Mouse (Mus musculus) kidney, adult 9 months (tissue): ENCODE data around the gene Sap30.
"Not testable (repeated sequence)": the region's sequence is repeated elsewhere in the genome, so short reads cannot be mapped to it uniquely, and the experiment has no call there.

Experiments used
- DNase-seq: peaks from one replicate; pipeline ENCODE4 v3.0.0; 2022

Gene Sap30

DNA sequence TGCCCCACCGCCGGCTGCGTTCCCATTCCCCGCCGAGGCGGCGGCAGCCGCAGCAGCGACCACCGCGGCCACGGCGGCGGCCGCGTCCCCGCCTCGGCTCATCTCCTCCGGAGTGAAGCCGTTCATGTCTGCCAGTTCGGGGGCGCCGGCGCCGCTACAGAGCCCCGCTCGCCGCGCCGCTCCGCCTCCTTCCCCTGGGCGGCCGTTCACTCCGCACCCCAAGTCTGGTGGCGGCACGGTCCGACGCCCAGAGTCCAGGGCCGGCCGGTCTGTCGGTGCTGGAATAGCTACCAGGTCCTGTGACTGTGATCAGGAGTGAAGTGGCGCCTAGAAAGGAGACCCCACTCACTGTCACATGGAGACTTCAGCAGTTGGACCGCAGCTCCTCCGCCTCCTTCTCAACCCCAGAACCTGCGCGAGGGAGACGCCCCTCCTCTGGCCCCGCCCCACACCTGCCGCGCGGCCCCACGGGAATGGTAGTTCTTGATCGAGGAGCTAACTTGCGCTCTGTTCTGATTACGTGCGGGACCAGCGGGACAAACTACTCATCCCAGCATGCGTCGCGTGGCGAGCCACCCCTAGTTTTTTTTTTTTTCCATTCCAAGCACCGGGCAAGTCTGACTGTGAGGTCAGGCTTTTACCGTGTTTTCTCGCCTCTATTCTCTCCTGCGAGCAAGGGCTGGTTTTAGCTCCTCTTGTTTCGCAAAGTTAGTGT is at the start of gene Sap30:
Gene Sap30 (minus strand): TSS at position 420 of the 715 bp plus-strand sequence.
- peak; percentile 99 for DNase-seq

DNA sequence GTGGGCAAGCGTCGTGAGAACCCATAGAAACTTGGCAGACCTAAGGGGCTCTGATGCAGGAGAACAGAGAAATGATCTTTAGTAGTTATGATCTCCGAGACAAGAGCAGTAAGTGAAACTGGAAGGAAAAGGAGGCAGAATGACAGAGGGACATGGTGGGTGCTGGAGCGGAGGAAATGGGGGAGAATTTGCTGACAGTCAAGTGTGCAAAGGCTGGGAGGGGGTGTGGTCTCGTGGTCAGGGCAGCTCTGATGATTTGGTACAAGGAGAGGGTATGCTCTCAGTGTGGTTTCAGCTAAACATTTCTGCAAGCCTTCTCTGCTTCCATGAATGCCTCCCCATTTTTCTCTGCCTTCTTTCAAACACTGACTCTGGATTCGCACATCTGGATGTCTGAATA is 48.5 kb upstream of the Sap30 start:
- no peak for DNase-seq

DNA sequence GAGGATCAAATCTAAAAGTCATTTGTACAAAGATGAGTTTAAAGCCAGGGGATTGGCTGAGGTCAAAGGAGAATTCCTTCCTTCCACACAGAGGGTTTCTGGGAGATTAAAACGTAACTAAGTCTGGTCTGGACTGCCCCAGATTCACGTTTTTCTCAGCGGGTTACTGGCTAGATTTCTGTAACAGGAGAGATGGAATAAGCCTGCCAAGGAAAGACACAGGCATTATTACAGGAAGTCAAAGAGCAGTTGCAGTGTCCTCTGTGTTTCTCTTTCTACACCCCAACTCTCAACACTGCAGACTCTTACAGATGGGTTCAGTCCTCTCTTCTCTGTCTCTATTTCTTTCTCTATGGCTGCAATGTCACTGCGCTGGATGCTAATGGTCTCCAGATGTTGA is 46.8 kb upstream of the Sap30 start:
- no peak for DNase-seq

GRCm38 (mm10) chr8:57533106-57533505 is 45.4 kb upstream of the Sap30 start:
- DNase-seq = no peak

GRCm38 (mm10) chr8:57532223-57532622 is 44.6 kb upstream of the Sap30 start:
- no peak for DNase-seq

DNA sequence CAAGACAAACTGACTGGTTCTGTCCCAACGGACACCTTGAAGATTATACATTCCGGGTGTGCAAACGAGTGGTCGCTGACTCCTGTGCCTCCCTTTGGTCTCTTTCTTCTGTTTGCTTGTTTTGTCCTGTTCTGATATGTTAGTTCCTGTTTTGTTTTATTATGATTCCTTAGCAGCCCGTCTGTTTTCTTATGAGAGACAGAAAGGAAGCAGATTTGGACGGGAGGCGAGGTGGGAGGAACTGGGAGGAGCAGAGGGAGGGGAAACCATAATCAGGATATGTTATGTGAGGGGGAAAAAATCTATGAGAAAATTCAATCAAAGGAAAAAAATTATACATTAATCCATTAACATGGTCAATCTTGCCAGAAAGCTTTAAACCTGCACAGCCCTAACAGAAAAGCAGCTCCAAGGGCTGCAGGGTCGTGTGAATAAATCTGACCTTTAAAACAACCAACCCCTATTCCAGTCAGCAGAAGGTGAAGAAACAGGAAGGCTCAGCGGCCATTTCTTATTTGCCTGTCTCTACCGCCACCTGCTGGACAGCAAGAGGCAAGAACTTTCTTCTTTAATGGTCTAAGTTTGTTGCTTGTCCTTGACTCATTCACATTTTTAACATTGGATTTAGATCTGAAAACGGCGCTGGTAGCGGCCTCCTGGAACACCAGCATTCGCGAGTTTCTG is 43.1 kb upstream of the Sap30 start:
- DNase-seq = peak; percentile 86

DNA sequence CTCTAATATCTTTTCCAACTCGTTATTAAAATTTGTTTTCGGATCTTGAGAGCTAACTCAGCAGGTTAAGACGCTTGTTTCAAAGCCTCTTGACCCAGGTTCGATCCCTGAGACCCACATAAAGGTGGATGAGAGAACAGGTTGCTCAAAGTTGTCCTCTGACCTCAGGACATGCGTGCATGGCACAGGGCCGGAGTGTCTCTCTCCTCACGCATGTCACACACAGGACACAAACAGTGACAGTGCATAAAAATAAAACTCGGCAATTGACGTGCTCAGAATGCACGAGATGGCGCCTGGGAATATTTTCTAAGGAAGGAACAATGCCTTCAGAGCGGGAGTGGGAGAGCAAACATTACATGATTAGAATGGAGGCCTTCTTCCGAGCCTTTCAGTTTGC is 42.6 kb upstream of the Sap30 start:
- DNase-seq = no peak

DNA sequence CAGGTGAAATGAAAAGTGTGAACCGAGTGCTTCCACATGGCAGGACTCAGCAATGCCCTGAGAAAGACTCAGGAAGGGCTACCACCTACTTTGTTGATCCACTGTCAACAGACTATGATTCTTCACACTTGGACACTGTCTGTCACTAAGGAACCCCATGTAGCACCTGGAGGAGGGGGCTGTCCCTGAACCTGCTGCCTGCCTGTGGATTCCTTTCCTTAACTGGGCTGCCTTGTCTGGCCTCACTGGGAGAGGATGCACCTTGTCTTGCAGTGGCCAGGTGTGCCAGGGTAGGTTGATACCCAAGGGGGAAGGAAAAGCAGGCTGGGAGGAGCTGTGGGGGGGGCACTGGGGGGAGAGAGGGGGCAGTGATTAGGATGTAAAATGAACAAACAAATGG is 40.4 kb upstream of the Sap30 start:
- DNase-seq = no peak

DNA sequence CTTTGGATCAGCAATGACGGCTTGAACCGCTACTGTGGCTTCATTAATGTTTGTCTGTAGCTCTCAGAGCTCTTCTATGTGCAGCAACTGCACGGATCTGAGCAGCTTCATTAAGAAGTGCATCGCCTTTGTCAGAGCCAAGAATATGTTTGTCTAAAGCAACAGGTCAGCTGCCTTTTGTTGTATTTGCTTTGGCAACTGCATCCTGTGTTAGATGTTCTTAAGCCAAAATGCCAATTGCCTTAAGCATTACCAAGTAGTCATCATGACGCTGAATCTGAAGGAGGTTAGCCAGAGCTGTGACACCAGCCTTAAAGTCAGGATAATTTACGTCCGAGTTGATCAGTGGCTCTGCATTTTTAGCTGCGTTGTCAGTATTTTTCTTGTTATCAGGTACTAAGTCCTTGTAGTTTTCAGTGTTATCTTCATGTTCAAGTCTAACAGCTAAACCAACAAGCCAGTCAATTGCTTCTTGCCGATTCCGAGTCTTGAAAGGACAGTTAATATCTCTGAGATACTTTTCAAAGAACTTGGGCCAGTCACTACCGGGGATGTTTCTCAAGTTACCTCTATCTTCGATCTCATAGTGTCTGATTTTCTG is 32.6 kb upstream of the Sap30 start:
- DNase-seq = no peak

GRCm38 (mm10) chr8:57517723-57518122 is 30.1 kb upstream of the Sap30 start:
- DNase-seq = no peak

- DNase-seq = not testable (repeated sequence)
These were observed 29.0 kb upstream of the Sap30 start for GRCm38 (mm10) chr8:57516685-57517084.

- DNase-seq = not testable (repeated sequence)
These were observed 25.6 kb upstream of the Sap30 start for GRCm38 (mm10) chr8:57513178-57513661.

DNA sequence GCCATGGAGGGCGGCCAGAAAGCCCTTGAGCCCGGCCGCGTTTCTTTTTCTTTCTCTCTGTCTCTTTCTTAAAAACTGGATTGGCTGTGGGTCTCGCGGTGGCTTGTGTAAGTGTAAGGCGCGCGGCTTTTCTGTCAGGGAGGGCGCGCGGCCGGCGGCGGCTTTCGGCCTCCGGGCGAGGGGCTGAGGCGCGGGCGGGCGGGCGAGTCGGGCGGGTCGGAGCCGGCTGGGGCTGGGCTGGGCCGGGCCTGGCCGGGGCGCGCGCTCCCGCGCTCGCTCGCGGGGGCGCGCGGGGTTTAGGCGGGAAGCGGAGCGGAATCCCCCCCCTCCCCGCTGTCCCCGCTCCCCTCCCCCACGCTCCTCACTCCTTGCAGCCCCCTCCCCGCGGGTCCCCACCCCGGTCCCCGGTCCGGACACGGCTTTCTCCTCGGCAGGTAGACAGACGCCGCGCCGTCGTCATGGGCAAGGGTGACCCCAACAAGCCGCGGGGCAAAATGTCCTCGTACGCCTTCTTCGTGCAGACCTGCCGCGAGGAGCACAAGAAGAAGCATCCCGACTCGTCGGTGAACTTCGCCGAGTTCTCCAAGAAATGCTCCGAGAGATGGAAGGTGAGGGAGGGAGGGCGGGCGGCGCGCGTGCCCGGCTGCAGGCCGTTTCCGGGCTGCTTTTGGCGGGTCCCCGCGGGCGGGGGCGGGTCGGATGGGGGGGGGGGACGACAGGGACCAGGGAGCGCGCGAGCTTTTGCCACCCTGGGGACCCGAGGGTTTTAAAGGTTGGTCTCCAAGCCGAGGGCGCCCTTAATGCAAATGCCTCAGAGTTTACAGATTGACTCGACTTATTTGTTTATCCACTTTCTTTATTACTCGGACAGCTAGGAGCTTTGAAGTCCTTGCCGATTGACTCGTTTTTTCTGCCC is 24.7 kb upstream of the Sap30 start:
- DNase-seq = peak; percentile 22

GRCm38 (mm10) chr8:57511316-57512118 is 23.9 kb upstream of the Sap30 start, which contains the start of gene Hmgb2:
TSS of gene Hmgb2 (plus strand) at chr8:57511907.
- peak; percentile 100 for DNase-seq

- DNase-seq = no peak
These were observed 23.2 kb upstream of the Sap30 start for GRCm38 (mm10) chr8:57510791-57511315.

DNA sequence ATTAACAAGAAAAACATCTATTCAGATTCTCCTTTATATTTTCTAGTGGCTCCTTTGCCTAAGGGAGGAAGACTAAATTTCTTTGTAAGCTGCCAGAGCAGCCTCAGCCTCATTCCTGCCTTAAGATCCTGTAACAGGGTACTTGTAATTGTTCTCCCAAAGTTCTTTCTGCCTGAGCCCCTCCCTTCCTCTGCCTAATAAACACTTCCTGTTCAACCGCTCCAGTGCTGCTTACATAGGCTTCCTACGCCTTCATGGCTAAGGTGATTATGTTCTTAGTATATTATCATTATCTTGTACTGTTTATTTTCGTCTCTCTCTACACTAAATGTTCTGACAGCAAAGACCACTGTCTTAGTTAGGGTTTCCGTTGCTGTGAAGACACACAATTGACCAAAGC is 21.0 kb upstream of the Sap30 start:
- no peak for DNase-seq

GRCm38 (mm10) chr8:57507556-57508063 is 19.9 kb upstream of the Sap30 start:
- DNase-seq = no peak

DNA sequence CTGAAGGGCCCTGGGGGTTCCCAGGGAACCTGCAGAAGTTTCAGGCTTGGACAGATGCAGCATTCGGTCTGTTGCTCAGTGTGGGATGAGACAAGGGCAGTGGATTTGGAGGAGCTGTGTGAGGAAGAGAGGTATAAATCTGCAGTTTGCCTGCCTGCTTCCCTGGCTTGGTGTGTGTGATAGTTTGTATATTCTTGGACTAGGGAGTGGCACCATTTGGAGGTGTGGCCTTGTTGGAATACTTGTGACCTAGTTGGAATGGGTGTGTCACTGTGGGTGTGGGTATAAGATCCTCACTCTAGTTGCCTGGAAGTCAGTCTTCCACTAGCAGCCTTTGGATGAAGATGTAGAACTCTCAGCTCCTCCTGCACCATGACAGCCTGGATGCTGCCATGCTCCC is 17.8 kb upstream of the Sap30 start:
- DNase-seq = not testable (repeated sequence)

GRCm38 (mm10) chr8:57503641-57504040 is 16.0 kb upstream of the Sap30 start:
- peak; percentile 61 for DNase-seq

GRCm38 (mm10) chr8:57498847-57499511 is 11.3 kb upstream of the Sap30 start:
- peak; percentile 79 for DNase-seq

- no peak for DNase-seq
These were observed 10.8 kb upstream of the Sap30 start for GRCm38 (mm10) chr8:57498494-57498846.
